Mouse (Mus musculus): ENCODE data around the gene Jhy.

Gene Jhy

GRCm38 (mm10) chr9:40963586-40964417 lies at the start of gene Jhy:
Gene Jhy (minus strand): TSS chr9:40964118.
- DNase-seq = peak; percentile 67

DNA sequence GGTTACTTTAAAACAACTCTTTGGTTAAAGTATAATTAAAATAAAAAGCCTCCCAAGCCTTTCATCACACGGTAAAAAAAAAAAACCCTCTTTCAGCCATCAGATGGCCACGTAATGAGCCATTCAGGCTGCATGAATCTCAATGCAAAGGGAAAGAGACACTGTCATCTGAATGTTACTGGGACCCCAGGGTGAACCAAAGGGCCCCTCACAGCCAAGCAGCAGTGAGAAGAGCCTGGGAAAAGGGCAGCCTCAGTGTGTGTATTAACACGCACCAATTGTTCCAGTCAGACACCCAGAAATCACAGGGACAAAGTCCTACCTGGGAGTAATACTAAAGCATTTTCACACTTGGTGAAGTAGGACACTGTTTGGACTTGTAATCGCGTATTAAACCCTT lies 48.5 kb upstream of the Jhy start:
- no peak for DNase-seq

DNA sequence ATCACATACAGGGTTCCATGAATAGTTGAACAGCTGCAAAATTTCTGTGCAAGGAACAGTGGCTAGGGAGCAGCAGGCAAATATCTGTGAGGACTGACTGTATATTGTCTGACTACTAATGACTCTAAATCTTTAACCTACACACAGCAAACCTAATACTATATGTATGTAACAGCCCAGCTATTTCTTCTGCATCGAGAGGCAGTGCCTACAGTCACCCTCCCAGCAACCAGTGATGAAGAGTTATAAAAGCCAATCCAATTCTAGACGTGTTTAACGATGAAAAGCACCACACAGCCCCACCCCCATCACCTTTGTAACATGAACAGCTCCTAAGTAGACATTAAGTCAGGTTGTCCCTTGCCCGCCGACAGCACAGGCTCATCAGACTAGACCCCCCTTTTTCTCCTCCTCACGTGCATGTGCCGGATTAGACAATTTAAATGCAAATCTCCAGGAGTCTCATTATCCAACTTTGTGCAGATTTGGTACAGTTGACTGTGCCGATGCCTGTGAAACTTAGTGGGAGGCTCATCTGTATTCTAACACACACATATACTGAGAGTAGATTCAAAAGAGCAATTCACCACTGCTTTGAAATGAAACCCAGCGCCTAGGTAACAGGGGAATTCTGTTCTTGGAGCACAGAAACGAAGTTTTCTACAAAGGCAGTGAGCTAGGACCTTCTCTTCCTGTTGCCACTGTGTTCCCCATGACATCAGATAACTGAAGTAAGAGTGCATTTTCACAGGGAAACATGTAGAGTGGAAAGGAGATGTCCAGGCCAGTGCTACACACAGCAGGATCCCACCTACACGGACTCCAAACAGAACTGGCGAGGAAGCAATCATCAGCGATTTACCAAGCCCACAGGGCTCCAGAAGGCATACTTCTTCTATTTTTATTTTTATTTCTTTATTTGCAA lies 47.9 kb upstream of the Jhy start:
- peak; percentile 55 for DNase-seq

GRCm38 (mm10) chr9:41007785-41008184 lies 43.9 kb upstream of the Jhy start:
- DNase-seq = no peak

DNA sequence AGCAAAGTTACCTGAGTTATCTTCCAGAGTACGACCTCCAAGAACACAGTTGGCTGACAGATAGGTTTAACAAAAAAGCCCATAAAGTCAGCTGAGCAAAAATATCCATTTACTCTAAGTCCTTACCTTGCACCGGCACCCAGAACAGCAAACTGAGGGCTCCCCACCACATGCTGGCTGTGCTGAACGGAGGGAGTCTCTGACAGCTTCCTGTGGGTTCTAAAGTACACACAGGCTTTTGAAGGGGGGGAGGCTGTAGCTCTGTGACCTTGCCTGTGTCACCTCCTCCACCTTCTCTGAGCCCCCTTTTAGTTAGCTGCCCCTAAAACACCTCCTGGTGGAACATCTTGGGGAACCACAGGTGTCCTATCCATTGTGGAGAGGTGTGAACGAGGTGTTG lies 40.5 kb upstream of the Jhy start, which contains the start of gene Crtam:
Crtam (minus strand) TSS at position 214 of the 400 bp plus-strand sequence.
- DNase-seq = no peak

DNA sequence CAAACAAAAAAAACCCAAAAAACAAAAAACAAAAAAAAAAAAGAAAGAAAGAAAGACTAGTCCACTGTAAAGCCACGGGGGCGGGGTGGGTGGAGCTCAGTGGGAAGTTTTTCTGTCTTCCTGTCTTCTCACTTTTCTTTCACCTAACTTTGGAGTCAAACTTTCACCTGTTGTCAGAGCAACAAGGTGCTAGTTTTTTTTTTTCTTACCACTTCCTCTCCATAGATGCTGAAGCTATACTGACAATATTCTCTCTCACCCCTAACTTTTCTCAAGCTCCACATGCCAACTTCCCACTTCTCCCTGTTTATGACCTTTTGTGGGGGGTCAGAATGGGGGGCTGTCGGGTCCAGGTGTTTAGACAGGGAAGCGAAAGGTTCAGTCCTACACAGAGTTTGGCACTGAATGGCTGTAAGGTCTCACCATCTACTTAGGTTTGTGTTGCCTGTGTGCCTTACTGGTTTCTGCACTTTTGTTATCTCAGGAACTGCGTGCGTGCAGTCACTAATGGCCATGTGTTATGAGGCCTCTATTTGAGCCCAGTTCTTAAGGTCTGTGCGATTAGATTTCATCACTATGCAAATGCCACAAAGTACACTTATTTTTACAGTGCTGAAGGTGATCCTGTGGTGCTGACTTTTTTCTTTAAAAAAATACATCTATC lies 33.3 kb upstream of the Jhy start:
- no peak for DNase-seq

- DNase-seq = no peak
Measured at GRCm38 (mm10) chr9:40994075-40994474, 30.2 kb upstream of the Jhy start.

GRCm38 (mm10) chr9:40991511-40991910 lies 27.6 kb upstream of the Jhy start:
- DNase-seq = no peak

- DNase-seq = peak; percentile 82
Measured at GRCm38 (mm10) chr9:40989940-40990588, 26.1 kb upstream of the Jhy start.

- no peak for DNase-seq
Measured at GRCm38 (mm10) chr9:40984313-40984712, 20.4 kb upstream of the Jhy start.

DNA sequence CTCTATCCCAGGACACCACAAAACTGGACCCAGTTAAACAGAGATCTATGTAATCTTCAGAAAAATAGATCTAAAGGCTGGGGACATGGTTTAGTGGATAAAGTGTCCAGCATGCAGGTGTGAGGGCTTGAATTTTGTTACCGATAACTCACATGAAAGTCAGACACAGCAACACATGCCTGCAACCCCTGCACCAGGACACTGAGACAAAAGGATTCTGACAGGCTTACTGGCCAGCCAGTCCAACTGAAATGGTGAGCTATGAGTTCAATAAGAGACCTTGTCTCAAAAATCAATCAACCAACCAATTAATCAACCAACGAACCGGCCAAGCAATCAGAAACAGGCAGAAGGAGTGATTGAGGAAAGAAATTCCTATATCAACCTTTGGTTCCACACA lies 19.8 kb upstream of the Jhy start:
- no peak for DNase-seq

DNA sequence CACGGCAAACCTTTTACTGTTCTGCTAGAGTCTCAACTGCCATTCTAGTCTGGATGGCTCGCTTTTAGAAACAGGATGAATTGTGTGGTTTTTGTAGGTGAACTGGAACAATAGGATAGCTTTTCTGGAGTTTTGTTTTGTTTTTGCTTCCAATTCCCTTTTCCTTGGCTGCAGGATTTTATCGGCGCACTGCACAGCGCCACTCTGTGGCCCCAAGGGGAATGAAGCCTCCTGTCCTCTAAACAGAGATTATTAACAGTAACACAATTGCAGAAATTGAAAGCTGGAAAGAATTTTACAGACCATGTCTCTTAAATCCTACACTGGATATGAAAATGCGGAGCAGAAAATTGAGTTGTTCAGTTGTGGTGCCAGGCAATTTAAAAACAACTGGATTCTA lies 18.6 kb upstream of the Jhy start:
- DNase-seq = peak; percentile 38

DNA sequence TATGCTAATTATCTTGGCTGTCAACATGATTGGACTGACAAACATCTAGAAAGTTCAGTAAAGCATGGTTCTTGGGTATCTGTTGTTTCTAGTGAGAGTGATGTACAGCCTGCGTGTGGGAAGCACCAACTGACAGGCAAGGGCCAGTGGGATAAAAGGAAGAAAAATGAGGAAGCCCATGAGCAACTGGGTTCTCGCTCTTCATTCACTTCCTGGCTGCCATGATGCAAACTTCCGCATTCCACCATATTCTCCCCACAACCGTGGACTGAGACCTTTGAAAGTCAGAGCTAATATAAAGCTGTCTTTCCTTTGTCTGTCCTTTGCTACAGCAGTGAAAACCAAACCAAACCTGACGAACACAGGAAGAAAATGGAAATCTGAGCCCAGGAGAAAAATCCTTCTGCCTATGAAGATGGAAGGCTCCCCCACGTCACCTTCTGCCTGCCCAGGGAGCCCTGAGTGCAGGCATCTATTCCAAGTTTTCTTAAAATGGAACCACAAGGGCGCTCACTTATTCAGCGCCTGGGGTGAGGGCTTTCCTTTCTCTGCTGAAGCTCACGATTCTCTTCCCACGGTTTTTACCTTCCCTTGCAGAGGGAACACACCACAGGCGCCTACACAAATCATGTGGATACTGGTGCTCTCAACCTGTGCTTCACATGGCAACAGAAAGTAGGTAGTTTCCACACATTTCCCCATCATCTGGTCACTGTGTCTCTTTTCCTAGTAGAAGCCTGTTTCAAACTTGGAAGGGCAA lies 10.3 kb upstream of the Jhy start:
- DNase-seq = no peak

DNA sequence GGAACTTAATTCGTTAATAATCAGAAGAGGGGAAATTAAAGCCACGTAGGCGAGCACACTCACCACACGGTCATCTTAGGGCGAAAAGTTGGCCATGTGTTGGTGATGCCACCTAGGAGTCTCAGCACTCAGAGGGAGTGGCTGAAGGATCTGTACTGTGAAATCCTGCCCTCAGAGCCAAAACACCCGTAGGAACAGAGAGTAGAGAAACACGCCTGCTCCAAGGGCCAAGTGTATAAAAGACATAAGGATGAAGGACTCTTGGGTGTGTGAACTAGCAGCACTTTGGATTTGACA lies 448 bp upstream of the Jhy start:
- DNase-seq = no peak

- DNase-seq = no peak
Measured at GRCm38 (mm10) chr9:40961401-40961800, 2.5 kb downstream of the Jhy start.

GRCm38 (mm10) chr9:40949039-40949615 lies 14.8 kb downstream of the Jhy start:
- DNase-seq = peak; percentile 59

- DNase-seq = no peak
Measured at GRCm38 (mm10) chr9:40948473-40948872, 15.4 kb downstream of the Jhy start.

- DNase-seq = no peak
Measured at GRCm38 (mm10) chr9:40947131-40947530, 16.8 kb downstream of the Jhy start.

DNA sequence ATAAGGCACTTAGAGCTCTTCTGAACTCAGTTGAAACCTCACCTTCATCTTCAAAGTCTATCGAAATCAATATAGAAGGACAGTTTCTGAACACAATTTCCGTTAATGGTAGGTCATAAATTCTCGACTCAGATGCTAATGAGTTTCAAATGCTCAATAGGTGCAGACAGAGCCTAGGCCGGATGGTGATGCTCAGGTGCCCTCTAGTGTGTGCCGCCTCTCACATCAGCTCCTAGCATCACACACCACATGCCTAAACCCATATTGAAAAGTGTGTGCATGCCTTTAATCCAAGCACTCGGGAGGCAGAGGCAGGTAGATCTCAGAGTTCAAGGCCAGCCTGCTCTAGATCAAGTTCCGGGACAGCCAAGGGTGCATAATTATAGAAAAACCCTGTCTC lies 26.5 kb downstream of the Jhy start:
- DNase-seq = peak; percentile 30

- no peak for DNase-seq
Measured at GRCm38 (mm10) chr9:40933323-40933722, 30.6 kb downstream of the Jhy start.

DNA sequence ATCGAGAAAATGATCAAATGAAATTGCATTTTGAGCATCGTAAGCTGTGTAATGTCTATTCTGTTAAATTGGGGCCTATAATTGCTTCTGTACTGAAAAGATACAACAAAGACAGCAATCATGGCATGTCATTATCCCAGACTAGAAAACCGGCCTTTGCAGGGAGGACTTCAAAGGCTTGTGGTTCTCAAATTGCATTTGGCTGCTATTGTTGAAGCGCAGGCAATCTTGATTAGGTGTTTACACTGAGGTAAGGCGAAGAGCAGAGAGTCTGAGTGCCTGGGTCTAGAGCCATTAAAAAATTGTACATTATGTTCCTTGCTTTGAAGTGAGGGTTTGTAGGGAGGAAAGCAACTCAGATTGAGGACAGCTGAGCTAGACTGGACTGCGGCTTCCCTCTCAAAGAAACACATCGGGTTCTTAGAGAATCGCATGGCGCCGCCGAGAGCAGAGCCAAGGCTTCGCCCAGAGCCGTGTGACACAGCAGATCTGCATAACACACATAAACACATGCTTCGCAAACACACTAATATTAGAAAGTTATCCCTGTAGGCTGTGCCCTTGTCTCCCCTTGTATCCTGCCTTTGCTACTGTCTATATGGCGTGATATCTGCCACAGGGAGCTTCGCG lies 36.5 kb downstream of the Jhy start:
- DNase-seq = no peak

Data from embryo, embryonic 11 days (tissue).